Mouse (Mus musculus): ENCODE results near the gene Thrb. TPM values are rescaled to one million over a fixed set of nuclear protein-coding genes. Genes with fewer than 3 reads are reported as not detected.
"Not testable (repeated sequence)": the region's sequence is repeated elsewhere in the genome, so short reads cannot be mapped to it uniquely, and the experiment has no call there.

Thrb gene
- polyA plus RNA-seq, 1 experiment from 2014 or later = 2.0 TPM

DNA sequence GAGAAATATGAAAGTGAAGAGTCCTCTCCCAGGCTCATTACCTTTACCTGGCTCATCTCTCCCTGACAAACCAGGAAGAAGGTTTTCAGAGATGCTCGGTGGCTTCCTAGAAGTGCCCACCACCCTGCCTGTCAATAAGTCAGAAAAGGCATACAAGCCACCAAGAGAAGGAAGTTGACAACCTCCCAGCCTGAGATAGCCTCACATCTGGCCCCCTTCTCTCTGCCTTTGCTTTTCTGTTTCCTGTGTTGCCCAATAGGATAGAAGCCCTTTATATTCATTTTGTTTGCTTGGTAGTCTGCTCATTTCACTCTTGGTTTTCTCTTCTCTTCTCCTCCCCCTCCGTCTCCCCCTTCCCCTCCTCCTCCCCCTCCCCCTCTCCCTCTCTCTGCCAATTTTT is 273.4 kb downstream of the Thrb start:
- WGBS = 62% methylated on average over 2 of the region's 2 CpGs
- Histone ChIP-seq H3K36me3 (ENCODE audit: control insufficient read depth, insufficient read depth, low read length) (no peaks in the 10 kb centered on the region), H3K4me1 (replicated peaks; ENCODE audit: control insufficient read depth, insufficient read depth, low read length) (no peaks in the 10 kb centered on the region), H3K27ac (ENCODE audit: low read depth) (no peak overlapping the region), H3K4me3 (ENCODE audit: low read depth, low read length) (no peak overlapping the region), H3K27me3 (replicated peaks; ENCODE audit: control insufficient read depth, insufficient read depth, low read length) (no peaks in the 10 kb centered on the region), H3K9me3 (ENCODE audit: control insufficient read depth, low read length) (no peaks in the 10 kb centered on the region), H3K9ac (ENCODE audit: low read length) (no peak overlapping the region), H3K4me2 (ENCODE audit: low read length) (no peak overlapping the region)
- ATAC-seq (replicated peaks; ENCODE audit: low FRiP score, low TSS enrichment, low read depth) (no peak), DNase-seq (ENCODE audit: low spot score) (no peak)

- H3K36me3 ChIP-seq (ENCODE audit: control insufficient read depth, insufficient read depth, low read length); H3K4me2 ChIP-seq (ENCODE audit: low read length); ATAC-seq (replicated peaks; ENCODE audit: low FRiP score, low TSS enrichment, low read depth); H3K9me3 ChIP-seq (ENCODE audit: control insufficient read depth, low read length); H3K27ac ChIP-seq (ENCODE audit: low read depth); H3K9ac ChIP-seq (ENCODE audit: low read length); H3K4me3 ChIP-seq (ENCODE audit: low read depth, low read length); DNase-seq (ENCODE audit: low spot score); H3K27me3 ChIP-seq (replicated peaks; ENCODE audit: control insufficient read depth, insufficient read depth, low read length); H3K4me1 ChIP-seq (replicated peaks; ENCODE audit: control insufficient read depth, insufficient read depth, low read length): not testable (repeated sequence)
- WGBS = 82% methylated on average over 4 of the region's 4 CpGs
Measured at GRCm38 (mm10) chr14:17934779-17935178, 274.7 kb downstream of the Thrb start.

DNA sequence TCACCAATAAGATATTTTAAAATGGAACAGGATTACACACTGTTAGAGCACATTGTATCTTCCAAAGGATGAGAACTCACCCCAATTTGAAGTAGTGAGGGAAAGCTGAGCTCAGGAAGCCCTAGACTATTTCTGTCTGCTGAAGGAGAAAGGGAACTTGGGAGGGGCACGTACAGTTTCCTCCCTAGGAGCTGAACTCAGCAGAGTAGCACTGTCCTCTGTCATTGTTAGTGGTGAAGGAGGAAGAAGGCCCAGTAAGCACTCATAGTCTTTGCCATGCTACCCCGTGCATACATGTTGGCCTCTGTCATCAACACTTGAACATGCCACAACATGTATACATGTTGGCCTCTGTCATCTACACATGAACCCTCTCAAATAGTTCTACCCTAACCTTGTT is 294.0 kb downstream of the Thrb start:
- no peaks in the 10 kb centered on the region for H3K36me3 ChIP-seq (ENCODE audit: control insufficient read depth, insufficient read depth, low read length)
- no peak overlapping the region for H3K4me2 ChIP-seq (ENCODE audit: low read length)

GRCm38 (mm10) chr14:17959901-17960300 is 299.8 kb downstream of the Thrb start:
- H3K4me1 ChIP-seq (replicated peaks; ENCODE audit: control insufficient read depth, insufficient read depth, low read length) = no peaks in the 10 kb centered on the region
- H3K36me3 ChIP-seq (ENCODE audit: control insufficient read depth, insufficient read depth, low read length) = no peaks in the 10 kb centered on the region
- no peak overlapping the region for H3K4me2 ChIP-seq (ENCODE audit: low read length)
- no peak overlapping the region for H3K4me3 ChIP-seq (ENCODE audit: low read depth, low read length)
- no peak overlapping the region for H3K9ac ChIP-seq (ENCODE audit: low read length)
- no peak for DNase-seq (ENCODE audit: low spot score)
- no peak overlapping the region for H3K27ac ChIP-seq (ENCODE audit: low read depth)
- ATAC-seq (replicated peaks; ENCODE audit: low FRiP score, low TSS enrichment, low read depth) = no peak
- 49% methylated on average over 2 of the region's 2 CpGs for WGBS
- no peaks in the 10 kb centered on the region for H3K9me3 ChIP-seq (ENCODE audit: control insufficient read depth, low read length)
- no peaks in the 10 kb centered on the region for H3K27me3 ChIP-seq (replicated peaks; ENCODE audit: control insufficient read depth, insufficient read depth, low read length)

More for the DNA sequence above, 294.0 kb downstream of the Thrb start:
- H3K4me1 ChIP-seq (replicated peaks; ENCODE audit: control insufficient read depth, insufficient read depth, low read length) = no peaks in the 10 kb centered on the region
- H3K9ac ChIP-seq (ENCODE audit: low read length) = no peak overlapping the region
- DNase-seq (ENCODE audit: low spot score) (no peak), ATAC-seq (replicated peaks; ENCODE audit: low FRiP score, low TSS enrichment, low read depth) (no peak)
- WGBS = 78% methylated on average over 2 of the region's 2 CpGs
- H3K27me3 ChIP-seq (replicated peaks; ENCODE audit: control insufficient read depth, insufficient read depth, low read length) = no peaks in the 10 kb centered on the region
- H3K9me3 ChIP-seq (ENCODE audit: control insufficient read depth, low read length) = no peaks in the 10 kb centered on the region
- no peak overlapping the region for H3K27ac ChIP-seq (ENCODE audit: low read depth)
- no peak overlapping the region for H3K4me3 ChIP-seq (ENCODE audit: low read depth, low read length)

GRCm38 (mm10) chr14:17967117-17967726 is 307.2 kb downstream of the Thrb start:
- 38% methylated on average over 5 of the region's 5 CpGs for WGBS
- ATAC-seq (replicated peaks; ENCODE audit: low FRiP score, low TSS enrichment, low read depth) (0 out of 2 replicates have a peak, but pooled peaks have one; percentile 50), DNase-seq (ENCODE audit: low spot score) (peak; percentile 71)

GRCm38 (mm10) chr14:17972132-17972531 is 312.1 kb downstream of the Thrb start:
- 80% methylated on average over 4 of the region's 4 CpGs for WGBS

More at GRCm38 (mm10) chr14:17967117-17967726, 307.2 kb downstream of the Thrb start:
- H3K36me3 ChIP-seq (ENCODE audit: control insufficient read depth, insufficient read depth, low read length) = no peaks in the 10 kb centered on the region
- no peak overlapping the region for H3K27ac ChIP-seq (ENCODE audit: low read depth)
- no peaks in the 10 kb centered on the region for H3K27me3 ChIP-seq (replicated peaks; ENCODE audit: control insufficient read depth, insufficient read depth, low read length)
- H3K4me3 ChIP-seq (ENCODE audit: low read depth, low read length) = no peak overlapping the region
- no peak overlapping the region for H3K9ac ChIP-seq (ENCODE audit: low read length)
- no peaks in the 10 kb centered on the region for H3K4me1 ChIP-seq (replicated peaks; ENCODE audit: control insufficient read depth, insufficient read depth, low read length)
- H3K4me2 ChIP-seq (ENCODE audit: low read length) = no peak overlapping the region
- H3K9me3 ChIP-seq (ENCODE audit: control insufficient read depth, low read length) = no peaks in the 10 kb centered on the region

DNA sequence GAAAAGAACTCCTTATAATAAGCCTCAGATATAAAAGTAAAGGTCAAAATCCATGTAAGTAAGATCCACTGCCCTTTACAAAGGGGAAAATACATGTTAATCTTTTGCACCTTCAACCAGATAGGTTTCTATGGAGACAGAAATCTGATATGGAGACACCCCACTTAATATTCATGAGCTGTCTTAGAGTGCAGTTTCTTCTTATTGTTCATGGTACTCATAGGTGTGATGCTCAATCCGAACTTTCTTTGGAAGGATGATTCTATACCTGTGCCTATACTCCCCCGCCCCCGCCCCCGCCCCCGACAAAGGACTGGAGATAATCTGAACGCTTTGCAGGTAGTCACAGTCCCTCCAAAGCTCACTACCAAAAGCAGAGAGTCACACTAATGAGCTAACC is 312.6 kb downstream of the Thrb start:
- Histone ChIP-seq H3K4me2 (ENCODE audit: low read length) (no peak overlapping the region), H3K9me3 (ENCODE audit: control insufficient read depth, low read length) (no peaks in the 10 kb centered on the region), H3K27me3 (replicated peaks; ENCODE audit: control insufficient read depth, insufficient read depth, low read length) (no peaks in the 10 kb centered on the region), H3K4me3 (ENCODE audit: low read depth, low read length) (no peak overlapping the region), H3K27ac (ENCODE audit: low read depth) (no peak overlapping the region), H3K9ac (ENCODE audit: low read length) (no peak overlapping the region), H3K4me1 (replicated peaks; ENCODE audit: control insufficient read depth, insufficient read depth, low read length) (no peaks in the 10 kb centered on the region), H3K36me3 (ENCODE audit: control insufficient read depth, insufficient read depth, low read length) (no peaks in the 10 kb centered on the region)
- WGBS = 74% methylated on average over 6 of the region's 6 CpGs
- DNase-seq (ENCODE audit: low spot score) (no peak), ATAC-seq (replicated peaks; ENCODE audit: low FRiP score, low TSS enrichment, low read depth) (no peak)

More at GRCm38 (mm10) chr14:17972132-17972531, 312.1 kb downstream of the Thrb start:
- no peak overlapping the region for H3K27ac ChIP-seq (ENCODE audit: low read depth)
- H3K4me1 ChIP-seq (replicated peaks; ENCODE audit: control insufficient read depth, insufficient read depth, low read length) = no peaks in the 10 kb centered on the region
- H3K27me3 ChIP-seq (replicated peaks; ENCODE audit: control insufficient read depth, insufficient read depth, low read length) = no peaks in the 10 kb centered on the region
- no peak overlapping the region for H3K4me3 ChIP-seq (ENCODE audit: low read depth, low read length)
- no peak for ATAC-seq (replicated peaks; ENCODE audit: low FRiP score, low TSS enrichment, low read depth)
- DNase-seq (ENCODE audit: low spot score) = no peak
- no peaks in the 10 kb centered on the region for H3K9me3 ChIP-seq (ENCODE audit: control insufficient read depth, low read length)
- H3K4me2 ChIP-seq (ENCODE audit: low read length) = no peak overlapping the region
- H3K9ac ChIP-seq (ENCODE audit: low read length) = no peak overlapping the region
- no peaks in the 10 kb centered on the region for H3K36me3 ChIP-seq (ENCODE audit: control insufficient read depth, insufficient read depth, low read length)

DNA sequence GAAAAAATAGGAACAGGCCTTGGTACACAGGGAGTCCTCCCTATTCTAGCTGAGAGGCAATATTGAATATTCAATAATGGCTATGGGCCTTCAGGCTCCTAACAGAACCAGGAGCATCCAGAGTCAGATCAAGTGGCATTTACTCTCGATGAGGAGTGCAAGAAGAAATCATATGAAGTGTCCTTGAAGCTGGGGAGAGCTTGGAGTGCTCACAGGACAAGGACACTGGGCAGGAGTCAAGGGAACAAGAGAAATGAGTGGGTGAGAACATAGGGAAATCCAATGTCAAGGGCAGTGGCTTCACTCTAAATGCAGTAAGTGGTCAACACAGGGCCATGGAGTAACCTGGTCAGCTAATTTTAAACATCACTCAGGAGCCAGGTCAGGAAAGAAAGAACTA is 315.7 kb downstream of the Thrb start:
- DNase-seq (ENCODE audit: low spot score) (no peak), ATAC-seq (replicated peaks; ENCODE audit: low FRiP score, low TSS enrichment, low read depth) (no peak)
- Histone ChIP-seq H3K27ac (ENCODE audit: low read depth) (no peak overlapping the region), H3K4me2 (ENCODE audit: low read length) (no peak overlapping the region), H3K4me3 (ENCODE audit: low read depth, low read length) (no peak overlapping the region), H3K27me3 (replicated peaks; ENCODE audit: control insufficient read depth, insufficient read depth, low read length) (no peaks in the 10 kb centered on the region), H3K9me3 (ENCODE audit: control insufficient read depth, low read length) (no peaks in the 10 kb centered on the region), H3K9ac (ENCODE audit: low read length) (no peak overlapping the region), H3K4me1 (replicated peaks; ENCODE audit: control insufficient read depth, insufficient read depth, low read length) (no peaks in the 10 kb centered on the region), H3K36me3 (ENCODE audit: control insufficient read depth, insufficient read depth, low read length) (no peaks in the 10 kb centered on the region)
- WGBS = 68% methylated on average over 1 of the region's 1 CpGs

DNA sequence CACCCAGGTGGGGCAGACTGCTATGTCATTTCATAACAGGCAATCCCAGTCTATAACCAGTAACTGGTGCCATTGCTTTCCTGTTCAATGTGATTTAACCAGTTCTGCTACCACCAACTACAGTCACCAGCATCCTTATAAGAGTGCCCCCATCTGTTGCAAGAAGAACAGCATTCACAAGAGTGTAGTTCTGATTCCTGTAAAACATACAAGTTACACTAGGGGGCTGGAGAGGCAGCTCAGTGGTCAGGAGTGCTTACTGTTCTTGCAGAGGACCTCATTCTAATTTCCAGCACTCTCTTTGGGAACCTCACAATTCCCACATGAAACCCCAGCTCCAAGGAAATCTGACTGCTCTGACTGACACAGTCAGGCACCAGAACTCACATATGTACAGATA is 318.2 kb downstream of the Thrb start:
- H3K9ac ChIP-seq (ENCODE audit: low read length) = no peak overlapping the region
- H3K4me1 ChIP-seq (replicated peaks; ENCODE audit: control insufficient read depth, insufficient read depth, low read length) = no peaks in the 10 kb centered on the region
- no peaks in the 10 kb centered on the region for H3K9me3 ChIP-seq (ENCODE audit: control insufficient read depth, low read length)
- no peak overlapping the region for H3K27ac ChIP-seq (ENCODE audit: low read depth)
- no peaks in the 10 kb centered on the region for H3K36me3 ChIP-seq (ENCODE audit: control insufficient read depth, insufficient read depth, low read length)
- no peaks in the 10 kb centered on the region for H3K27me3 ChIP-seq (replicated peaks; ENCODE audit: control insufficient read depth, insufficient read depth, low read length)
- no peak overlapping the region for H3K4me3 ChIP-seq (ENCODE audit: low read depth, low read length)
- no peak for ATAC-seq (replicated peaks; ENCODE audit: low FRiP score, low TSS enrichment, low read depth)
- H3K4me2 ChIP-seq (ENCODE audit: low read length) = no peak overlapping the region
- no peak for DNase-seq (ENCODE audit: low spot score)
